Mouse (Mus musculus) MEL (cell line): ENCODE results near the gene Pknox1.

Experiments used
- CTCF ChIP-seq, 3 experiments: IDR thresholded peaks in 2 of 3; conservative IDR thresholded peaks in 1 of 3; 2 replicates each; pipeline ENCODE4 v1.5.1; 2011 to 2012; ENCODE audit warnings: low read length in 3 of 3, low read depth in 2 of 3, mild to moderate bottlenecking in 2 of 3, improper control_type of control experiment in 1 of 3, inconsistent platforms in 1 of 3, mixed read lengths in 1 of 3, moderate library complexity in 1 of 3; ENCODE audit not compliant: control insufficient read depth in 1 of 3, insufficient read depth in 1 of 3, poor library complexity in 1 of 3, severe bottlenecking in 1 of 3
- MAFK ChIP-seq: IDR thresholded peaks from 2 replicates; pipeline ENCODE4 v1.6.1; 2011; ENCODE audit warnings: low read depth, mild to moderate bottlenecking, low read length, improper control_type of control experiment, borderline replicate concordance
- NELFE ChIP-seq: IDR thresholded peaks from 2 replicates; pipeline ENCODE4 v1.6.1; 2011; ENCODE audit warnings: low read depth, low read length, improper control_type of control experiment
- TAL1 ChIP-seq: IDR thresholded peaks from 2 replicates; pipeline ENCODE4 v1.6.1; 2012; ENCODE audit warnings: mild to moderate bottlenecking, inconsistent platforms, low read length, moderate library complexity, mixed read lengths

DNA sequence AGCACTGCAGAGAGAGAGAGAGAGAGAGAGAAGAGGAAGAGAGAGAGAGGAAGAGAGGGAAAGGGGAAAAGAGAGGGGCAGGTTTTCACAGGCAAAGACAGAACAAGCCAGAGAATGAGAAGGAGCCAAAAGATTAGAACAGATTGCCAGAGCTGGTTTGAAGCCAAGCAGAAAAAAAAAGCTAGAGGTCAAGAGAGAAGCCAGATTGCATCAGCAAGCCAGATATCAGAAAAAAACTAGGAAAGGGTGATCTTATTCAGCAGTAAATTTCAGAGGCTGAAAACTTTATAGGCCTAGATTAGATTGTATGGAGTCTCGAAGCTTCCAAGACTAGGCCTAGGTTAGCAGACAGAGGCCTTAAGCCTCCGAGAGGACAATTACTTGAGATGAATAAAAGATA lies 63.4 kb downstream of the Pknox1 start:
- TF ChIP-seq CTCF (IDR thresholded peaks at IDR 0.05 in 2 of 3, conservative IDR thresholded peaks at IDR 0.05 in 1 of 3; ENCODE audit: control insufficient read depth in 1 of 3, insufficient read depth in 1 of 3, low read depth in 2 of 3, low read length in 3 of 3, poor library complexity in 1 of 3, severe bottlenecking in 1 of 3) = no peak
- no peak for TF ChIP-seq MAFK
- no peak for TF ChIP-seq NELFE
- TF ChIP-seq TAL1 = no peak
